Mouse (Mus musculus) limb, embryonic 10.5 days (tissue): ENCODE data around the gene Dtd1. TPM values are rescaled to one million over a fixed set of nuclear protein-coding genes. Genes with fewer than 3 reads are reported as not detected.

Source experiments
- DNase-seq: peaks from one replicate; pipeline ENCODE4 v3.0.0-alpha.2; 2017; ENCODE audit warnings: low spot score
- H3K27ac ChIP-seq: fragments of 300-500 bp; sonication (generic); 2 replicates; pipeline ENCODE4 v1.5.1; 2016; ENCODE audit warnings: mild to moderate bottlenecking
- H3K27me3 ChIP-seq: fragments of 300-500 bp; sonication (generic); 2 replicates; pipeline ENCODE4 v1.6.1; 2016; ENCODE audit warnings: low read depth, mild to moderate bottlenecking; ENCODE audit not compliant: poor library complexity, severe bottlenecking
- H3K36me3 ChIP-seq: fragments of 300-500 bp; sonication (generic); 2 replicates; pipeline ENCODE4 v1.6.1; 2016; ENCODE audit warnings: mild to moderate bottlenecking, moderate library complexity
- H3K4me1 ChIP-seq: fragments of 300-500 bp; sonication (generic); 2 replicates; pipeline ENCODE4 v1.6.1; 2016
- H3K4me3 ChIP-seq: fragments of 300-500 bp; sonication (generic); 2 replicates; pipeline ENCODE4 v1.5.1; 2016; ENCODE audit warnings: mild to moderate bottlenecking, moderate library complexity
- H3K9me3 ChIP-seq: fragments of 300-500 bp; sonication (generic); replicated peaks from 2 replicates; pipeline ENCODE4 v1.6.1; 2016; ENCODE audit warnings: mild to moderate bottlenecking
- WGBS: fragments of 180-500 bp; shearing (Covaris S2); methylation state at CpG from one replicate; pipeline ENCODE4 v1.1.7; 2016; 5-methylcytosine and 5-hydroxymethylcytosine counted together
- polyA plus RNA-seq: library from polyadenylated mRNA; unstranded; fragments of >200 nt; fragmentation: Nextera tagmentation; extraction: Ambion mirVana; gene quantifications from 2 replicates; pipeline ENCODE4 v1.2.1, GENCODE M21; 2016

The Dtd1 gene
- polyA plus RNA-seq, 1 experiment from 2014 or later: 35.4 TPM

DNA sequence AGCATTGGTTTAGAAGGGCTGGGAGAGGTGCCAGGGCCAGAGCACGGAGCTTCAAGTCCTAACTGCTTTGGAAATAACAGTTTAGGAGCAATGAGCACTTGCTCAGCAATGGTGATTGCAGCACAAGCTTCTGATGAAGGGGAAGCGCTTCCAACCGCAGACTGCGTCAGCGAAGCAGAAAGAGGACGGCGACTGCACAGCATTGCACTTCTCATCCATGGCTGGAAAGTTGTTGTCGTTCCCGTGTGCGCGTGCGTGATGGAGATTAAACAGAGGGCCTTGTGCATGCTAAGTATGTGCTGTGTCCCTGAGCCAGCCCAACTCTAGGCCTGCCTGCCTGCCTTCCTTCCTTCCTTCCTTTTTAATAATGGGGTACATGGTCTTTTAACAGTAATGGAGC is 98.3 kb downstream of the Dtd1 start:
- no peak overlapping the region for H3K4me3 ChIP-seq
- H3K27ac ChIP-seq: no peak overlapping the region
- WGBS: 94% methylated on average over 12 of the region's 12 CpGs
- H3K4me1 ChIP-seq: peaks cover 14% of the 10 kb centered on the region; the same call in 1 of the 2 replicates
- H3K36me3 ChIP-seq: no peaks in the 10 kb centered on the region
- no peak for DNase-seq
- no peaks in the 10 kb centered on the region for H3K27me3 ChIP-seq
- no peaks in the 10 kb centered on the region for H3K9me3 ChIP-seq

DNA sequence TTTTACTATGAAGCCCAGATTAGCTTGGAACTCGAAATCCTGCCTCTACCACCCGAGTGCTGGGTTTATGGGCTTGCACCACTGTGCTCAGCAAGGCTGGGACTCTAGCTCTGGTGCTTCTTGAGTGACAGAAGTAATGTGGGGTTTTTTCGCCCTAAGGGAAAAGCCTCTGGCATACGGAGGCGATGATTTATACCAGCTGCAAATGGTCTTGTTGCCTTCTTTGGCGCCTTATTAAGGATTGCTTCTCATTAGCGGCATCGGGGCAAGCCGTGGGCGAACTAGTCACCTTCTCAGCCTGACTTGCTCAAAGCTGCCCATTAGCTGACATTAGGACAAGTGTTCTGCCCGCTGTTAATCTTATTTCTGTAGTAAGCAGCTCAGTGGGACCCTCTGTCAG is 100.9 kb downstream of the Dtd1 start:
- Histone ChIP-seq H3K36me3 (no peaks in the 10 kb centered on the region), H3K27me3 (no peaks in the 10 kb centered on the region), H3K27ac (no peak overlapping the region), H3K9me3 (no peaks in the 10 kb centered on the region), H3K4me1 (peaks cover 14% of the 10 kb centered on the region; the same call in 1 of the 2 replicates), H3K4me3 (no peak overlapping the region)
- DNase-seq: no peak
- WGBS: 65% methylated on average over 11 of the region's 11 CpGs

DNA sequence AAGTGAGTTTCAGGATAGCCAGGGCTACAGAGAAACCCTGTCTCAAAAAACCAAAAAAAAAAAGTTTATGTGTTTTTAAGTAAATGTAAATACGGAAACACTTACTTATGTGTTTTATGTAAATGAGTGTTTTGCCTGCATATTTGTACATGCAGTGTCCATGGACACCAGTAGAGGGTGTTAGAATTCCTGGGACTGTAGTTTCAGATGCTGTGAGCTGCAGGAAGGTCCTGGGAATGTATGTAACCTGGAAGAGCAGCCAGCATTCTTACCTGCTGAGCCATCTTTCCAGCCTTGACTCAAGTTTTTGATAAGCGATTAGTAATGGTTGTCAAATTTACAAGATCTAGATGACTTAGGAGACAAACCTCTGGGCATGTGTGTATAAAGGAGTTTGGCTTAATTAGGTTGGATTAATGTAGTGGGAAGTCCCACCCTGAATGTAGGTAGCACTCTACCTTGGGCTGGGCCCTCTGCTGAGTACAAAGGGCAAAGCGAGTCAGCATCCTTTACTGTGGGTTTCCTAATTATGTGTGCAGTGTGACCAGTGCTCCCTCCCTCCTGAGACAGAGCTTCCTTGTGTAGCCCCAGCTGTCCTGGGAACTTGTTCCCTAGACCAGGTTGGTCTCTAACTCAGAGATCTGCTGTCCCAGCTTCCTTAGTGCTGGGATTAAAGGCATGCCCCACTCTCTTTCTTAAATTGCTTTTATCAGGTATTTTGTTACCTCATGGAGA is 101.9 kb downstream of the Dtd1 start:
- DNase-seq: no peak
- Histone ChIP-seq H3K27me3 (no peaks in the 10 kb centered on the region), H3K4me3 (no peak overlapping the region), H3K9me3 (no peaks in the 10 kb centered on the region), H3K27ac (no peak overlapping the region), H3K36me3 (no peaks in the 10 kb centered on the region), H3K4me1 (peaks cover 14% of the 10 kb centered on the region; the same call in 1 of the 2 replicates)
- WGBS: 91% methylated on average over 3 of the region's 3 CpGs

DNA sequence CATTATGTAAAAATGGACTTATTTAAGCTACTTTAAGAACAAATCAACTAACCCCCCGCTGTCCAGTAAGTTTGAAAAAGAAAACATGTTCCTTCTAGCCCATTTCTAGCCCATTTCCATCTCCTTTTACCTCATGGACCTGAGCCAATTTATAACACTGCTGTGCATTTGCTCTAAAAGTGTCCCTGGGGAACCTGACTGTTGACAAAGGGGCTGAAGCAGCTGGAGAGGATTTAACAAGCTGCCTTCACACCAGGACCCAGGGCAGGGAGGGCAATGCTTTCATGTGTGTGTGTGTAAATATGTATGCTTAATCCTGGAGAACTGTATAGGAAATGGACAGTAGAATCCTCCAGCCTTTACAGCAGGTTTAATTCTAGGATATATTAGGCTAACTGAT is 109.6 kb downstream of the Dtd1 start:
- no peaks in the 10 kb centered on the region for H3K36me3 ChIP-seq
- no peak for DNase-seq
- H3K27ac ChIP-seq: no peak overlapping the region
- H3K27me3 ChIP-seq: no peaks in the 10 kb centered on the region
- no peak overlapping the region for H3K4me3 ChIP-seq
- no peaks in the 10 kb centered on the region for H3K9me3 ChIP-seq
- peaks cover 15% of the 10 kb centered on the region for H3K4me1 ChIP-seq
- whole genome bisulfite sequencing: 72% methylated on average over 1 of the region's 1 CpGs

DNA sequence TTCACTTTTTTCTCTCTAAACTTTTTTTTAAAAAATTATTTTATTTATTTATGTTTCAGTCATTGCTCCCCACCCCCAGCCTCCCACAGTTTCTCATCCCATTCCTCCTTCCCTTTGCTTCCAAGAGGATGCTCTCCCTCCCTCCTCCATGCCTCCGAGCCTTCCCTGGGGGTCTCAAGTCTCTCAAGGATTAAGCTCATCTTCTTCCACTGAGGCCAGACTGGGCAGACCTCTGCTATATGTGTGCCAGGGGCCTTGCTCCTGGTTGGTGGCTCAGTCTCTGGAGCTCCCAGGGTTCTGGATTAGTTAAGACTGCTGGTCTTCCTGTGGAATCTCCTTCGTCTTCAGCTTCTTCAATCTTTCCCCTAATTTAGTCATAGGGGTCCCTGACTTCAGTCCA is 110.0 kb downstream of the Dtd1 start:
- peaks cover 15% of the 10 kb centered on the region for H3K4me1 ChIP-seq
- DNase-seq: no peak
- no peaks in the 10 kb centered on the region for H3K27me3 ChIP-seq
- no peaks in the 10 kb centered on the region for H3K9me3 ChIP-seq
- WGBS: 62% methylated on average over 2 of the region's 2 CpGs
- H3K27ac ChIP-seq: no peak overlapping the region
- H3K36me3 ChIP-seq: no peaks in the 10 kb centered on the region
- H3K4me3 ChIP-seq: no peak overlapping the region

DNA sequence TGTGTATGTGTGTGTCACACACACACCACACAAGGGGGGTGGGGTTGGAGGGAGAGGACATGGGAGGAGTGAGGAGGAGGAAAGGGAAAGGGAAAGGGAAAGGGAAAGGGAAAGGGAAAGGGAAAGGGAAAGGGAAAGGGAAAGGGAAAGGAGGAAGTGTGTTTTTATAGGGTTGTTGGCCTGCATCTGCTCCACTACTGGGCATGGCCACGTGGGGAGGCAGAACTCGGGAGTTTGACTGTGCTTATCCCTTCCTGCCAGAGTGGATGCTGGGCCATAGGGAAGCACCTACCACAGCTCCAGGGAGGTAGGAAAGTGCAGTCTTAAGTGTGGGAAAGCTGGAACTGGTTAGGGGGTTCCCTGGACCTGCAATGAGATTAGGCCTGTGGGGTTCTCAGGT is 114.9 kb downstream of the Dtd1 start:
- no peak for DNase-seq
- Histone ChIP-seq H3K4me3 (no peak overlapping the region), H3K27me3 (no peaks in the 10 kb centered on the region), H3K36me3 (no peaks in the 10 kb centered on the region), H3K4me1 (peaks cover 7% of the 10 kb centered on the region), H3K9me3 (no peaks in the 10 kb centered on the region), H3K27ac (no peak overlapping the region)
- 78% methylated on average over 2 of the region's 2 CpGs for WGBS

DNA sequence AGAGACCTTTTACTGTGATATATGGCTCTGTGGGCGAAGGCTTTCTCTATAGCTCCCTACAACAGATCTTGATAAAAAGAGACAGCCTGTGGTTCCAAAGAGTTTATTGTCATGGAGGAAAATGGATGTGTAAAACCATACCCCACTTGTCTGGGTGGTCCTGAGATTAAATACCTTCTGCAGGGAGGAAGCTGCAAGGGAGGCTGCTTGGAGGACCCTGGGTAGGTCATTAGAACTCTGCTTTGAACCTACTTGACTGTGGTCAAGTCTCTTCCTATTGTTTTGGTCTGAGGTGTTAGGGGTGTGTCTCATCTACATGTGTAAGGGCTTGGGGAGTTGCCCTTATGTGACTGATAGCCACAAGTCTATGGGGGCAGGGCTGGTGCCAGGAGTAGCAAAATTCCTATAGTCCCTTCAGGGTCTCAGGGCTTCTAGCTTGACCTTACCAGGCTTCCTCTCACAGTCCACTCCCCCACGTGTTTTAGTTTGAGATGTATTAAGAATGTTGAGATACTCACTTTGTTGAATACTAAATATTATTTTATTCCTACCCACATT is 115.6 kb downstream of the Dtd1 start:
- Histone ChIP-seq H3K27ac (no peak overlapping the region), H3K4me3 (no peak overlapping the region), H3K9me3 (no peaks in the 10 kb centered on the region), H3K36me3 (no peaks in the 10 kb centered on the region), H3K4me1 (peaks cover 4% of the 10 kb centered on the region), H3K27me3 (no peaks in the 10 kb centered on the region)
- WGBS: 72% methylated on average over 2 of the region's 2 CpGs
- DNase-seq: no peak

DNA sequence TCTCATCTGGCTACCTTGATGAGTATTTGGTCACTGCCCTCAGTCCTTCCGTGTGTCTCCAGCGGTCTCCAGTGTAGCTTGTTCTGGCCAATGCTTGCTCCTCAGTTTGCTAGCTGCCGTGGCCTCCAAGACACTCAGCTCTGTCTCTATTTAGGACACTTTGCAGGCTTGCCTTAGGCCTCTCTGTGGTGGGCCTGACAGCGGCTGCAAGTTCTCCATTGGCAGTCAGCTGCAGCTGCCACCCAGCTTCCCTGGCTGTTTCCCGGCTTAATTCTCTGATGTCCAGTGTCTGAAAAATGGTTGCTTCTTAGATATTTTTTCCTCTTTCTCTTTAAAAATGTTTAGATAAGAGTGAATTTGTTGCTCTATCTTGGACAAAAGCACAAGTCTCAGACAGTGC is 116.6 kb downstream of the Dtd1 start:
- peaks cover 4% of the 10 kb centered on the region for H3K4me1 ChIP-seq
- H3K27me3 ChIP-seq: no peaks in the 10 kb centered on the region
- 83% methylated on average over 5 of the region's 5 CpGs for WGBS
- no peak overlapping the region for H3K27ac ChIP-seq
- H3K9me3 ChIP-seq: no peaks in the 10 kb centered on the region
- no peak for DNase-seq
- H3K4me3 ChIP-seq: no peak overlapping the region
- H3K36me3 ChIP-seq: no peaks in the 10 kb centered on the region

DNA sequence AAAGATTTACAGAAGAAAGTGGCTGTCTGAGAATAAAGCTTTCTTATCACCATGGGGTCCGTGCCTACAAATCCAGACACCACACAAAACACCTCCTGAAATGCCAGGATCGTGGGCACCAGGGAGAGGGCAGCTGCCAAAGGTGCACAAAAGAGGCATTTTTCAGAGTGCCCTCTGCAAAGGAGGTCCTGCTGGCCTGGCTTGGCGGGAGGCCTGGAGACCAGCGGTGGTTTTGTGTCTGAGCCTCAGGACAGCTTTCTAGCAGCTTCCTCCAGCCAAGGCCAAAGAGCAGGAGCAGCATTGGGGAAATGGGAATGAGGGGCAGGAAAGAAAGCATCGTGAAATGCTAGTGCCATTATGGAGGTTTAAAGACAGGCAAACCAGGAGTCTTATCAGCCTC is 118.6 kb downstream of the Dtd1 start:
- 78% methylated on average over 5 of the region's 5 CpGs for WGBS
- H3K4me3 ChIP-seq: no peak overlapping the region
- H3K27me3 ChIP-seq: no peaks in the 10 kb centered on the region
- no peaks in the 10 kb centered on the region for H3K36me3 ChIP-seq
- no peaks in the 10 kb centered on the region for H3K9me3 ChIP-seq
- H3K27ac ChIP-seq: 0 out of 2 replicates have a peak overlapping the region, but pooled peaks have one; percentile 14
- DNase-seq: no peak
- H3K4me1 ChIP-seq: peaks cover 4% of the 10 kb centered on the region

DNA sequence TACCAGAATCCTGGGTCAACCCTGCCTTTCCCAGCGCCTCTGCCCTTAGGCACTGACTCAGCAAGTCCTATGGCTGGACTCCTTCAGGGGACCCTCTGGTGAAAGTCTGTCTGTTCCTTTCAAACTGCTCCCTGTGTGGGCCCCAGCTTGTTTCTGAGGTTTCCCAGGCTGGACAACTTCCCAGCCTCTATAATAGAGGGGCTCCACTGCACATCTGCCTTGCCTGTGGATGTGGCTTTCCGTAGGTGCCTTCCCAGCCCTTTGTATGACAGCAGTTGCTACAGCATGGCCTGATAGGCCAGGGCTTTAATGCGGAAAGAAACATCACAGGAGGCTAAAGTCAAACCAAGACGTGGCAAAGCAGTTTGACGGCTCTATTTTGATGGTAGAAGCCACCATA is 119.6 kb downstream of the Dtd1 start:
- WGBS: 82% methylated on average over 5 of the region's 5 CpGs
- no peaks in the 10 kb centered on the region for H3K27me3 ChIP-seq
- no peak overlapping the region for H3K27ac ChIP-seq
- no peaks in the 10 kb centered on the region for H3K9me3 ChIP-seq
- DNase-seq: no peak
- peaks cover 4% of the 10 kb centered on the region for H3K4me1 ChIP-seq
- no peaks in the 10 kb centered on the region for H3K36me3 ChIP-seq
- H3K4me3 ChIP-seq: no peak overlapping the region

DNA sequence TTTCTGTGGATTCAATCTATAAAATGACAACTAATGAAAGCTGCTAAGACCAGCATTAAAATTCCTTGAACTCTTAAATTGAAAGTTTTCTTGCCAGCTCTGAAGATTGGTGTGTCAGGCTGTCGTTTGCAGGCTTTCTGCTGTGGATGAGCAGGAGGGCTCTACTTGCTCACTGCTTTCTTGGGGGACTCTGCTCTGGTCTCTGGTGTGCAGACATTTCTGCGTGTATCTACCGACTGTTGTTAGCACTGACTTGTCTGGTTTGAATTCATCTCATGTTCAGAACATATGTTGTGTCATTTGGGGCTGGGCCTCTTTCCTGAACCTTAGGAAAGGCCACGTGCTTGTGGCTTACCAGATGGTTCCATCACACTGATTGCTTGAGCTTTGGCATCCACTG is 120.0 kb downstream of the Dtd1 start:
- DNase-seq: no peak
- 78% methylated on average over 4 of the region's 4 CpGs for whole genome bisulfite sequencing
- H3K36me3 ChIP-seq: no peaks in the 10 kb centered on the region
- H3K4me3 ChIP-seq: no peak overlapping the region
- H3K4me1 ChIP-seq: peaks cover 4% of the 10 kb centered on the region
- no peaks in the 10 kb centered on the region for H3K9me3 ChIP-seq
- H3K27me3 ChIP-seq: no peaks in the 10 kb centered on the region
- no peak overlapping the region for H3K27ac ChIP-seq

DNA sequence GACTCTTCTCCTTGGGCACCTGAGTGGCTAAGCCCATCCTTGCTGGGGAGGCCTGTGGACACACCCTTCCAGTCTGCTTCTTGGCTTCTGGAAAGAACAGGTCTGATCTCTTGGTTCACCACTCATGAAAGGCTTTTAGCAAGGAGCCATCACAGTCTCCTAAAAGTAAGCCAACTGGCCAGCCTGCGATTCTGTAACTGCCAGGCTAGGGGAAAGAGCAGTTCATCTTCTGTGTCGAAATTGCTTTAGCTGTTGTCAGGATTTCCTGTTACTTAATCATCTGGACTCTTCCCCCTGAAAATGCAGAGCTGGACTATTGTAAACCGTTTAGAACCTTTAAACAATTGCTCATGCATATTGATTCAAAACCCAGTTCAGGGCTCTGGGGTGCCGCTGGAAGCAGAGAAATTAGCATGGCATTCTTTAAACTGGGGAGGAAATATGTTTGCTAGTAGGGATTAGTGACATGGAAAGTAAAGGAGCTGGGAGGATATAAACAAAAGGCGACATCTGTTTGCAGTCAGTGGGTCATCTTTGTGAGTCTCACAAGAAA is 120.8 kb downstream of the Dtd1 start:
- no peak overlapping the region for H3K27ac ChIP-seq
- no peaks in the 10 kb centered on the region for H3K9me3 ChIP-seq
- WGBS: 56% methylated on average over 5 of the region's 5 CpGs
- no peak for DNase-seq
- no peaks in the 10 kb centered on the region for H3K27me3 ChIP-seq
- peaks cover 4% of the 10 kb centered on the region for H3K4me1 ChIP-seq
- H3K4me3 ChIP-seq: no peak overlapping the region
- H3K36me3 ChIP-seq: no peaks in the 10 kb centered on the region

DNA sequence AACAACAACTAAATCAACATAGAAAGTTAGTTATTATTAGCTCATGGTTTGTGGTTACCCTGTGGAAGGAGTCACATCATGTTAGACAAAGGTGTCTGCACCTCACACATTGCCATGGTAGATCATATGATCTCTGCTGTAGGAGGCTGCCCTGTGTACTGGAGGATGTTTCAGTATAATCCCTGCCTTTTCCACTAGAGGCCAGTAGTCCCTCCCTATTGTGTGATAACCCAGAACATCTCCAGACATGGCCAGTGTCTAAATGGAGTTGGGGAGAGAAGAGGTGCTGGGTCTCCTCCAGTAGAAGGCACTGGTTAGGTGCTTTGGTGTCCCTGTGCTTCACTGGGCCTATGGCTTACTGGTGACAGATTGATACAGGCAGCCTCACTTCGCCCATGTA is 125.0 kb downstream of the Dtd1 start:
- DNase-seq: no peak
- H3K36me3 ChIP-seq: no peaks in the 10 kb centered on the region
- 97% methylated on average over 1 of the region's 1 CpGs for WGBS
- H3K27ac ChIP-seq: no peak overlapping the region
- no peaks in the 10 kb centered on the region for H3K9me3 ChIP-seq
- no peaks in the 10 kb centered on the region for H3K27me3 ChIP-seq
- H3K4me3 ChIP-seq: no peak overlapping the region
- no peaks in the 10 kb centered on the region for H3K4me1 ChIP-seq
